In the genomic region with DNA sequence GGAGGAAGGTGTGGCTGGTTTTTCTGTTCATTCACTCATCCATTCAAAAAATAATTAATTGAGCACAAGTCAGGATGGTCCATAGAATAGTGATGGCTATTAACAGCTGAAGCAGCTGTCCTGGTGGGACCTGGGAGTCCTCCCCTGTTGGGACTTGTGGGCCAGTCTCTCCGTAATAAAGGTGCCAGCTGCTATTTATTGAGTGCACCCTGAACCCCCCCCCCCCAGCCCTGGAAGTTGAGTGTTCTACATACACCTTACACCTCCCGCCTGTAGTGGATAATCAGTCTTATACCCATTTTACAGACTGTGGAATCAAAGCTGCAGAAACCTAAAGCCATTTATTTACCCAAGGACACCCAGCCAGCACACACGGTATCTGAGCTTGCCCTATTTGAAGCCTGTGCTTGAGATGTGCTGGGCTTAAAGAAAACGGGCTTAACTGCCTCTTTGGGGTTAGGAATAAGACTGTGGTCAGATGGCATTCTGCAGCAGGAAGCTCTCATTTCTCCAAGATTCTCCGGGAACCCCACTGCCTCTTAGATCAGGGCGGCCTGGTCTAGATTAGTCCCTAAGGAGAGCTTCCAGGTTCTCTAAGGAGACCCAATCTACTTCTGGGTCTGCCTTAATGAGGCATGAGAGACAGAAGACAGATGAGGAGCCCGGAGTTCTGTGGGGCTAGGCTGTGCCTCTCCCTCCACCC, we compare ENCODE assay signal across 9 mouse cellular contexts. TPM values are rescaled to one million over a fixed set of nuclear protein-coding genes. Genes with fewer than 3 reads are reported as not detected.
DNase-seq lines count a peak whose midpoint lies in the region; ATAC-seq and TF ChIP-seq lines count a peak whose summit lies in the region.
"Had no signal": no experiment of that assay in that cellular context is flagged by ENCODE, and none has a peak within 500 bp of the region (broad histone marks: within the 10 kb centered on the region; RNA-seq: fewer than 3 reads in every experiment).

No protein-coding gene starts in this region.

- no peak for ATAC-seq in forebrain, embryonic 13.5 days
- ATAC-seq in limb, embryonic 15.5 days (ENCODE audit: insufficient number of reproducible peaks, low FRiP score, low TSS enrichment, low read depth): no peak
- no peak for ATAC-seq in stomach, embryonic 15.5 days (ENCODE audit: insufficient read depth, low FRiP score, low read depth)
- ATAC-seq: liver, postnatal 0 days had no signal

- H3K9ac ChIP-seq in forebrain, embryonic 13.5 days: peak overlapping the region; percentile 100
- H3K9ac ChIP-seq in limb, embryonic 15.5 days: no peak overlapping the region
- H3K9ac ChIP-seq in stomach, embryonic 15.5 days: no peak overlapping the region
- H3K9ac ChIP-seq: liver, postnatal 0 days had no signal

- peak overlapping the region; percentile 96 for H3K4me2 ChIP-seq in forebrain, embryonic 13.5 days
- H3K4me2 ChIP-seq in limb, embryonic 15.5 days: no peak overlapping the region
- H3K4me2 ChIP-seq in stomach, embryonic 15.5 days: peak overlapping the region; percentile 75; the same call in 1 of the 2 replicates

- H3K9me3 ChIP-seq in forebrain, embryonic 13.5 days (replicated peaks): no peaks in the 10 kb centered on the region
- no peaks in the 10 kb centered on the region for H3K9me3 ChIP-seq in limb, embryonic 15.5 days
- no peaks in the 10 kb centered on the region for H3K9me3 ChIP-seq in stomach, embryonic 15.5 days

- H3K4me1 ChIP-seq in forebrain, embryonic 13.5 days: peaks cover 83% of the 10 kb centered on the region
- peaks cover 50% of the 10 kb centered on the region for H3K4me1 ChIP-seq in limb, embryonic 15.5 days
- H3K4me1 ChIP-seq in stomach, embryonic 15.5 days: peaks cover 32% of the 10 kb centered on the region

- DNase-seq in layer of hippocampus, adult 2 months (ENCODE audit: low spot score in 2 of 2): no peak
- DNase-seq in layer of hippocampus, adult 8-10 months (ENCODE audit: low spot score in 2 of 2): no peak
- no peak for DNase-seq in left cerebral cortex, adult 11 months (ENCODE audit: low spot score)
- DNase-seq in spleen, postnatal 10 days (ENCODE audit: low spot score in 2 of 2): no peak
- DNase-seq in liver: no peak
- DNase-seq: liver, postnatal 0 days had no signal

- no peaks in the 10 kb centered on the region for H3K27me3 ChIP-seq in forebrain, embryonic 13.5 days
- H3K27me3 ChIP-seq in limb, embryonic 15.5 days: no peaks in the 10 kb centered on the region
- H3K27me3 ChIP-seq in stomach, embryonic 15.5 days (replicated peaks): no peaks in the 10 kb centered on the region

- H3K36me3 ChIP-seq in forebrain, embryonic 13.5 days (ENCODE audit: poor library complexity, severe bottlenecking): peaks cover 83% of the 10 kb centered on the region
- peaks cover 22% of the 10 kb centered on the region for H3K36me3 ChIP-seq in limb, embryonic 15.5 days
- peaks cover 4% of the 10 kb centered on the region; the same call in 1 of the 2 replicates for H3K36me3 ChIP-seq in stomach, embryonic 15.5 days

- peak overlapping the region; percentile 61 for H3K4me3 ChIP-seq in layer of hippocampus, adult 2 months
- H3K4me3 ChIP-seq in forebrain, embryonic 13.5 days: peak overlapping the region; percentile 100
- no peak overlapping the region for H3K4me3 ChIP-seq in limb, embryonic 15.5 days
- H3K4me3 ChIP-seq in stomach, embryonic 15.5 days (replicated peaks): no peak overlapping the region

- H3K27ac ChIP-seq in layer of hippocampus, adult 2 months: peak overlapping the region; percentile 91
- peak overlapping the region; percentile 100 for H3K27ac ChIP-seq in forebrain, embryonic 13.5 days
- peak overlapping the region; percentile 11; the same call in 1 of the 2 replicates for H3K27ac ChIP-seq in limb, embryonic 15.5 days
- H3K27ac ChIP-seq in stomach, embryonic 15.5 days: peak overlapping the region; percentile 82; the same call in 1 of the 2 replicates

- WGBS in forebrain, embryonic 13.5 days: 9% methylated on average over 7 of the region's 7 CpGs
- 44% methylated on average over 7 of the region's 7 CpGs for WGBS in limb, embryonic 15.5 days
- 58% methylated on average over 7 of the region's 7 CpGs for WGBS in stomach, embryonic 15.5 days

- TF ChIP-seq CTCF in layer of hippocampus, adult 2 months (conservative IDR thresholded peaks at IDR 0.05): no peak

RNA-seq across cellular contexts. Expression of gene Msi1, which starts 8.0 kb away (rescaled TPM):
- total RNA-seq in layer of hippocampus, adult 2 months (2021): 10 to 100 TPM; 48.6 to 52.4 TPM
- total RNA-seq in layer of hippocampus, adult 8-10 months (2022): 10 to 100 TPM; 57.2 to 62.6 (median 60.8) TPM
- polyA plus RNA-seq in forebrain, embryonic 13.5 days (2015; fragmentation: Nextera tagmentation; extraction: Ambion mirVana): 99.0 and 107 TPM in 2 replicates
- polyA plus RNA-seq in limb, embryonic 15.5 days (2015; fragmentation: Nextera tagmentation; extraction: Ambion mirVana): 8.2 and 8.4 TPM in 2 replicates
- 8.0 and 8.3 TPM in 2 replicates for polyA plus RNA-seq in stomach, embryonic 15.5 days (2015; fragmentation: Nextera tagmentation; extraction: Ambion mirVana)

RNA-seq across cellular contexts. Expression of gene Pla2g1b, which starts 28.7 kb away (rescaled TPM):
- not detected for total RNA-seq in layer of hippocampus, adult 2 months (2021)
- total RNA-seq in layer of hippocampus, adult 8-10 months (2022): not detected
- polyA plus RNA-seq in forebrain, embryonic 13.5 days (2015; fragmentation: Nextera tagmentation; extraction: Ambion mirVana): not detected in 2 replicates
- polyA plus RNA-seq in limb, embryonic 15.5 days (2015; fragmentation: Nextera tagmentation; extraction: Ambion mirVana): not detected in 2 replicates
- polyA plus RNA-seq in stomach, embryonic 15.5 days (2015; fragmentation: Nextera tagmentation; extraction: Ambion mirVana): 12.0 and 15.4 TPM in 2 replicates
- polyA plus RNA-seq: liver, postnatal 0 days had no signal

RNA-seq across cellular contexts. Expression of gene Sirt4, which starts 47.1 kb away (rescaled TPM):
- 10 to 100 TPM; 37.8 to 56.5 TPM for total RNA-seq in layer of hippocampus, adult 2 months (2021)
- total RNA-seq in layer of hippocampus, adult 8-10 months (2022): 10 to 100 TPM; 34.0 to 58.6 (median 41.9) TPM
- polyA plus RNA-seq in forebrain, embryonic 13.5 days (2015; fragmentation: Nextera tagmentation; extraction: Ambion mirVana): 24.7 TPM in 2 replicates
- polyA plus RNA-seq in limb, embryonic 15.5 days (2015; fragmentation: Nextera tagmentation; extraction: Ambion mirVana): 24.9 and 26.5 TPM in 2 replicates
- polyA plus RNA-seq in stomach, embryonic 15.5 days (2015; fragmentation: Nextera tagmentation; extraction: Ambion mirVana): 21.7 and 26.6 TPM in 2 replicates

Comparison
In these comparisons a context has a peak if more than half of its experiments do, and no peak if none do; other contexts are left out.
1. H3K27ac ChIP-seq: peak in every context shown above with its lines; median percentile 100 in forebrain, embryonic 13.5 days; 91 in layer of hippocampus, adult 2 months; 82 in stomach, embryonic 15.5 days; 11 in limb, embryonic 15.5 days.
2. H3K4me3 ChIP-seq: peak in layer of hippocampus, adult 2 months (single experiment) and forebrain, embryonic 13.5 days (single experiment); none in limb, embryonic 15.5 days (single experiment) and stomach, embryonic 15.5 days (single experiment).
3. RNA of gene Msi1, which starts 8.0 kb away (polyA plus RNA-seq): 99.0 to 107 TPM in forebrain, embryonic 13.5 days; 8.2 to 8.4 TPM in limb, embryonic 15.5 days and 8.0 to 8.3 TPM in stomach, embryonic 15.5 days; every median in the first group is over 10 times any median in the second.
4. RNA of gene Pla2g1b, which starts 28.7 kb away (polyA plus RNA-seq): 12.0 to 15.4 TPM in stomach, embryonic 15.5 days; not detected in forebrain, embryonic 13.5 days and not detected in limb, embryonic 15.5 days; every median in the first group is over 10 times any median in the second.